Mouse (Mus musculus): ENCODE data around the gene Trim28. TPM values are rescaled to one million over a fixed set of nuclear protein-coding genes. Genes with fewer than 3 reads are reported as not detected.

Trim28 gene
- polyA plus RNA-seq, 1 experiment from 2014 or later = 87.2 TPM

- H3K9ac ChIP-seq (replicated peaks; ENCODE audit: low read depth) = no peak overlapping the region
- WGBS = 77% methylated on average over 18 of the region's 18 CpGs
- H3K4me3 ChIP-seq (ENCODE audit: low read depth, low read length) = no peak overlapping the region
- ATAC-seq (no peak), DNase-seq (ENCODE audit: low spot score) (peak; percentile 19)
- peaks cover 3% of the 10 kb centered on the region for H3K4me1 ChIP-seq (ENCODE audit: insufficient read depth, low read depth, low read length)
- no peaks in the 10 kb centered on the region for H3K27me3 ChIP-seq (replicated peaks; ENCODE audit: insufficient read depth, low read length)
- H3K27ac ChIP-seq (ENCODE audit: low read length) = peak overlapping the region; percentile 93
- peak overlapping the region; percentile 75 for H3K4me2 ChIP-seq (replicated peaks; ENCODE audit: low read depth, low read length)
- no peak for TF ChIP-seq EP300 (IDR thresholded peaks at IDR 0.05)
- no peaks in the 10 kb centered on the region for H3K9me3 ChIP-seq (ENCODE audit: low read length)
- no peaks in the 10 kb centered on the region for H3K36me3 ChIP-seq (ENCODE audit: insufficient read depth, low read length)
Observed at GRCm38 (mm10) chr7:12978931-12979722, 19.8 kb upstream of the Trim28 start.

GRCm38 (mm10) chr7:12979776-12980175 is 19.1 kb upstream of the Trim28 start:
- TF ChIP-seq CTCF (IDR thresholded peaks at IDR 0.05) (0 out of 2 replicates have a peak, but pooled peaks have one; percentile 24), EP300 (IDR thresholded peaks at IDR 0.05) (peak; percentile 78; the same call in 1 of the 2 replicates)
- no peaks in the 10 kb centered on the region for H3K9me3 ChIP-seq (ENCODE audit: low read length)
- peaks cover 3% of the 10 kb centered on the region for H3K4me1 ChIP-seq (ENCODE audit: insufficient read depth, low read depth, low read length)
- 0 out of 2 replicates have a peak overlapping the region, but pooled peaks have one; percentile 93 for H3K27ac ChIP-seq (ENCODE audit: low read length)
- no peak overlapping the region for H3K9ac ChIP-seq (replicated peaks; ENCODE audit: low read depth)
- no peaks in the 10 kb centered on the region for H3K27me3 ChIP-seq (replicated peaks; ENCODE audit: insufficient read depth, low read length)
- DNase-seq (ENCODE audit: low spot score) (peak; percentile 11), ATAC-seq (no peak)
- H3K4me3 ChIP-seq (ENCODE audit: low read depth, low read length) = no peak overlapping the region
- WGBS = 43% methylated on average over 6 of the region's 6 CpGs
- no peak overlapping the region for H3K4me2 ChIP-seq (replicated peaks; ENCODE audit: low read depth, low read length)
- no peaks in the 10 kb centered on the region for H3K36me3 ChIP-seq (ENCODE audit: insufficient read depth, low read length)

DNA sequence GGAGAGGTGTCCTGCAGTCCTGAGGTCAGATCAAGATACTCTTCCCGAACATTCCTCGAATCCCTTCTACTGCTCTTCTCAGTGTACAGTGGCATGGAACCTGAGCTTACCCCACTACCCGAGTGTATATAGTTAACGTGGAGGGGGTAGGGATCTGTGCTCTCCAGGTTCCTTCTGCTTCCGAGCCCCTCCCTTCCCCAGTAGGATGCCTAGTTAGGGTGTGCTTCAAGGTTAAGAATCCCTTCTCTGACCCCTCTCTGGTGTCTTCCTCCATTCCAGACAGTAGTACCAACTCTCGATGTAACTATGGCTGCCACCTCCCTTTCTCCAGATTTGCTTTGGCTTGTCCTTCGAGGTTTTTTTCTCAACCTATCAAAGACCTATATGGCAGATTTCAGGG is 18.6 kb upstream of the Trim28 start:
- Histone ChIP-seq H3K9ac (replicated peaks; ENCODE audit: low read depth) (no peak overlapping the region), H3K27ac (ENCODE audit: low read length) (peak overlapping the region; percentile 38; the same call in 1 of the 2 replicates), H3K36me3 (ENCODE audit: insufficient read depth, low read length) (no peaks in the 10 kb centered on the region), H3K4me2 (replicated peaks; ENCODE audit: low read depth, low read length) (no peak overlapping the region), H3K4me3 (ENCODE audit: low read depth, low read length) (no peak overlapping the region), H3K9me3 (ENCODE audit: low read length) (no peaks in the 10 kb centered on the region), H3K4me1 (ENCODE audit: insufficient read depth, low read depth, low read length) (peaks cover 3% of the 10 kb centered on the region), H3K27me3 (replicated peaks; ENCODE audit: insufficient read depth, low read length) (no peaks in the 10 kb centered on the region)
- ATAC-seq = no peak
- no peak for TF ChIP-seq EP300 (IDR thresholded peaks at IDR 0.05)
- TF ChIP-seq CTCF (IDR thresholded peaks at IDR 0.05) = no peak
- WGBS = 87% methylated on average over 7 of the region's 7 CpGs
- no peak for DNase-seq (ENCODE audit: low spot score)

DNA sequence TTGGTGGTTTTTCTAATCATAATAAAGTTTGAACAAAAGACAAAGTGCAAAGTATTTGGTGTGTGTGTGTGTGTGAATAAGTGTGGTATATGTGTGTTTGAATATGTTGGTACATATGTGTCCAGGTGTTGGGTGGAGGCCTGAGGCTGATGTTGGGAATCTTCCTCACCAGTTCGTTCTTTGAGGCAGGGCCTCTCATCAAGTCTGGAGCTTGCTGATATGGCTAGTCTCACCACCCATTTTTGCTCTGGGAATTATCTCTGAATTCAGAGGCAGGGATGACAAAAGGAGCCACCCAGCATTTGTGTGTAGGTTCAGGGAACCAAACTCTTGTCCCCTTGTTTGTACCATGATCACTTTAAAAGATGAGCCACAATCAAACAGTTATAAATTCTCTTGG is 13.2 kb upstream of the Trim28 start:
- no peaks in the 10 kb centered on the region for H3K4me1 ChIP-seq (ENCODE audit: insufficient read depth, low read depth, low read length)
- H3K9ac ChIP-seq (replicated peaks; ENCODE audit: low read depth) = no peak overlapping the region
- TF ChIP-seq CTCF (IDR thresholded peaks at IDR 0.05) (no peak), EP300 (IDR thresholded peaks at IDR 0.05) (no peak)
- ATAC-seq (no peak), DNase-seq (ENCODE audit: low spot score) (no peak)
- H3K4me3 ChIP-seq (ENCODE audit: low read depth, low read length) = no peak overlapping the region
- no peaks in the 10 kb centered on the region for H3K36me3 ChIP-seq (ENCODE audit: insufficient read depth, low read length)
- no peak overlapping the region for H3K4me2 ChIP-seq (replicated peaks; ENCODE audit: low read depth, low read length)
- no peak overlapping the region for H3K27ac ChIP-seq (ENCODE audit: low read length)
- 76% methylated on average over 1 of the region's 1 CpGs for WGBS
- no peaks in the 10 kb centered on the region for H3K27me3 ChIP-seq (replicated peaks; ENCODE audit: insufficient read depth, low read length)
- H3K9me3 ChIP-seq (ENCODE audit: low read length) = no peaks in the 10 kb centered on the region

DNA sequence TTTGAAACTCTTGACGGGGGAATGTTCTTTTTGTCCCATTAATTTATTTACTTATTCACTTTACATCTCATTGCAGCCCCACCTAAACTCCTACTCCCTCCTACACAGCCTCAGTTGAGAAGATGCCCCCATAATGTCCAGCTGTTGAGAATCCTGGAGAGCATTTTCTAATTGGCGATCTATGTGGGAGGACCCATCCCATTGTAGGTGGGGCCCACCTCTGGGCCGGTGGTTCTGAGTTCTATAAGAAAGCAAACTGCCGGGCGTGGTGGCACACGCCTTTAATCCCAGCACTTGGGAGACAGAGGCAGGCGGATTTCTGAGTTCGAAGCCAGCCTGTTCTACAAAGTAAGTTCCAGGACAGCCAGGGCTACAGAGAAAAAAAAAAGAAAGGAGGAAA is 12.0 kb upstream of the Trim28 start:
- no peak for TF ChIP-seq CTCF (IDR thresholded peaks at IDR 0.05)
- no peak for TF ChIP-seq EP300 (IDR thresholded peaks at IDR 0.05)
- Histone ChIP-seq H3K9ac (replicated peaks; ENCODE audit: low read depth) (no peak overlapping the region), H3K36me3 (ENCODE audit: insufficient read depth, low read length) (no peaks in the 10 kb centered on the region), H3K9me3 (ENCODE audit: low read length) (no peaks in the 10 kb centered on the region), H3K4me3 (ENCODE audit: low read depth, low read length) (no peak overlapping the region), H3K4me1 (ENCODE audit: insufficient read depth, low read depth, low read length) (no peaks in the 10 kb centered on the region), H3K4me2 (replicated peaks; ENCODE audit: low read depth, low read length) (no peak overlapping the region), H3K27me3 (replicated peaks; ENCODE audit: insufficient read depth, low read length) (no peaks in the 10 kb centered on the region), H3K27ac (ENCODE audit: low read length) (no peak overlapping the region)
- DNase-seq (ENCODE audit: low spot score) (no peak), ATAC-seq (no peak)
- 82% methylated on average over 8 of the region's 8 CpGs for WGBS

GRCm38 (mm10) chr7:12987409-12988189 is 11.3 kb upstream of the Trim28 start:
- no peaks in the 10 kb centered on the region for H3K36me3 ChIP-seq (ENCODE audit: insufficient read depth, low read length)
- DNase-seq (ENCODE audit: low spot score) (no peak), ATAC-seq (no peak)
- no peak overlapping the region for H3K4me2 ChIP-seq (replicated peaks; ENCODE audit: low read depth, low read length)
- WGBS = 76% methylated on average over 8 of the region's 8 CpGs
- H3K27me3 ChIP-seq (replicated peaks; ENCODE audit: insufficient read depth, low read length) = no peaks in the 10 kb centered on the region
- H3K9me3 ChIP-seq (ENCODE audit: low read length) = no peaks in the 10 kb centered on the region
- no peak overlapping the region for H3K27ac ChIP-seq (ENCODE audit: low read length)
- no peak overlapping the region for H3K4me3 ChIP-seq (ENCODE audit: low read depth, low read length)
- no peak overlapping the region for H3K9ac ChIP-seq (replicated peaks; ENCODE audit: low read depth)
- TF ChIP-seq EP300 (IDR thresholded peaks at IDR 0.05) (no peak), CTCF (IDR thresholded peaks at IDR 0.05) (no peak)
- no peaks in the 10 kb centered on the region for H3K4me1 ChIP-seq (ENCODE audit: insufficient read depth, low read depth, low read length)

All from lung, postnatal 0 days (tissue).